Mouse (Mus musculus): Measurements from ENCODE around the gene Zscan4c. TPM values are rescaled to one million over a fixed set of nuclear protein-coding genes. Genes with fewer than 3 reads are reported as not detected.
"Not testable (repeated sequence)": the region's sequence is repeated elsewhere in the genome, so short reads cannot be mapped to it uniquely, and the experiment has no call there.

The Zscan4c gene
- polyA plus RNA-seq (2015; fragmentation: Nextera tagmentation; extraction: Ambion mirVana): not detected in 2 replicates

- not testable (repeated sequence) for H3K27ac ChIP-seq (replicated peaks); ATAC-seq (ENCODE audit: insufficient number of reproducible peaks, low FRiP score, low TSS enrichment, low read depth); H3K9me3 ChIP-seq (replicated peaks); H3K9ac ChIP-seq; H3K4me2 ChIP-seq (replicated peaks); H3K4me1 ChIP-seq; H3K36me3 ChIP-seq; H3K4me3 ChIP-seq (replicated peaks); H3K27me3 ChIP-seq
- 95% methylated on average over 4 of the region's 4 CpGs for WGBS
Measured at GRCm38 (mm10) chr7:11005445-11005844, at the start of gene Zscan4c. TSS of gene Zscan4c (plus strand) at chr7:11005745.

Small RNA genes within 50 kb of the gene (microRNA-seq; reads per million reads assigned to microRNA genes)
- not detected for gene Mir297-1 (ENCODE audit: borderline number of aligned reads)

Other genes with a start within 250 kb of the Zscan4c start
- gene Zscan4b, start 100.7 kb upstream of the Zscan4c start, polyA plus RNA-seq (2015; fragmentation: Nextera tagmentation; extraction: Ambion mirVana): not detected in 2 replicates
- gene Zscan4-ps1, start 63.9 kb downstream of the Zscan4c start, polyA plus RNA-seq (2015; fragmentation: Nextera tagmentation; extraction: Ambion mirVana): not detected in 2 replicates
- gene Zscan4d, start 160.4 kb downstream of the Zscan4c start, polyA plus RNA-seq (2015; fragmentation: Nextera tagmentation; extraction: Ambion mirVana): not detected in 2 replicates

All from embryonic facial prominence, embryonic 15.5 days (tissue).